Mouse (Mus musculus) G1E (cell line): ENCODE measurements around the gene Cntn5.

ENCODE experiments used
- CTCF ChIP-seq: IDR thresholded peaks from 2 replicates; pipeline ENCODE4 v1.5.1; 2012; ENCODE audit warnings: low read depth, low read length, inconsistent platforms, mixed read lengths
- GATA1 ChIP-seq: IDR thresholded peaks from 2 replicates; pipeline ENCODE4 v1.6.1; 2012; ENCODE audit warnings: borderline replicate concordance, low read length, inconsistent platforms, mixed read lengths
- GATA2 ChIP-seq: IDR thresholded peaks from 2 replicates; pipeline ENCODE4 v1.6.1; 2012; ENCODE audit warnings: low read depth, low read length, inconsistent platforms, borderline replicate concordance
- POLR2AphosphoS5 ChIP-seq: IDR thresholded peaks from 2 replicates; pipeline ENCODE4 v1.6.1; 2012; ENCODE audit warnings: low read depth, low read length, inconsistent platforms; ENCODE audit not compliant: insufficient replicate concordance
- TAL1 ChIP-seq: conservative IDR thresholded peaks from 2 replicates; pipeline ENCODE4 v1.6.1; 2012; ENCODE audit warnings: low read depth, low read length, inconsistent platforms, mixed read lengths

DNA sequence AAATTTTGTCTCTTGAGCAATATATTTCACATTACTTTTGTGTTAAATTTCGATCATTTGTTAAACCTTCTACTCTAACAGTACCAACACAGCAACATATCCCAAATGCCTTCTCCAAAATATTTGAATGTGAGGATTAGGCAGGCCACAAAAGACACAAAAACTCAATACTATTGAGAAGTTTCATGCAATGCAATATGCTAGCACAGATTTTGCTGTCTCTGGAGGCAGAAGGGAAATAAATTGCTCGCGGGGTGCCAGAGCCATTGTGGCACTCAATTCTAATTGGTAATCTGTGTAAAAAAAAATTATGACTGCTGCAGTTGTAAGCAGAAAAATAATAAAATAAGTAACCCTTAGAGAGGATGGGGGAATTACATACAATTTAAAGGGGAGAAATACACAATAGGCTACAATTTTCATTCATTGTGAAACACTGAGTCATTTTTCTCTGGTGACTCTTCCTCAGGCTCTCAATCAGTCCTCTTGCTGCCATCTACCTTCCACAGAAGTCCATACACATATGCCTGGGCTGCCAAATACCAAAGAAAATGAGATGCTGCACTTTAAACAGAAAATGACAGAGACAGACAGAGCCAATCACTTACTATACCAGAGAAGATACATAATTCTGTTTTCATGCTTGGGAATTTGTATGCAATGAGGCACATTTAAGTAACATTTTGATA, 48.2 kb downstream of the Cntn5 start:
- TF ChIP-seq CTCF (no peak), POLR2AphosphoS5 (no peak), TAL1 (no peak), GATA1 (no peak), GATA2 (no peak)
